Mouse (Mus musculus): ENCODE results near the gene Arid5a. TPM values are rescaled to one million over a fixed set of nuclear protein-coding genes. Genes with fewer than 3 reads are reported as not detected.

The Arid5a gene
- total RNA-seq (2023), result 100 to 1,000 TPM; 117 to 133 TPM

GRCm38 (mm10) chr1:36307495-36308280 is at the start of gene Arid5a:
TSS of gene Arid5a (plus strand) at chr1:36307733.

DNA sequence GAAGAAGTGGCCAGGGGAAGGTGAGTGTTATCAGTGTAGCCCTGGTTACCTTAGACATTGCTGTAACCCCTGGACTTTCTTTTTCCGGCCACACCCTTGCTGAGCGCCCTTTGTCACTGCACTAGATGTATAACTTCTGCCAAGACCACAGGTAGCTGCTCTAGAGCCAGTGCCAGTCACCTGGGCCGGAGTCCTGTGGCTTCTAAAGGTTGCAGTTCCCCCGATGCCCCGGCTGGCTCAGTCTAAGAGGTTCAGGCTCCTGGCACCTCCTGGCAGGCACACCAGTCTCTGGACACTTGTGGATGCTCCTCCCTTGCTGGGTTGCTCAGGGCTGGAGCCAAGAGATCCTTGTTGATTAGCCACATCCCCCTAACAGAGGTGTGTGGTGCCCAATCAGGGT is 33.1 kb upstream of the Arid5a start, which contains the start of gene Neurl3:
TSS of gene Neurl3 (minus strand) at position 225 of the 400 bp plus-strand sequence.

GRCm38 (mm10) chr1:36368969-36369645 is 61.6 kb downstream of the Arid5a start, which contains the start of gene Kansl3:
TSS of gene Kansl3 (minus strand) at chr1:36369181.

GRCm38 (mm10) chr1:36371934-36372845 is 64.7 kb downstream of the Arid5a start, which contains the start of gene Fer1l5:
TSS of gene Fer1l5 (plus strand) at chr1:36372291.

Other genes with a start within 250 kb of the Arid5a start
- 100 to 1,000 TPM; 105 to 134 TPM for gene Hs6st1, start 239.3 kb upstream of the Arid5a start, total RNA-seq (2023)
- 10 to 100 TPM; 82.4 to 94.4 TPM for gene Uggt1, start 63.0 kb upstream of the Arid5a start, total RNA-seq (2023)
- gene Neurl3, start 33.1 kb upstream of the Arid5a start, total RNA-seq (2023), result 100 to 1,000 TPM; 240 to 311 TPM
- 10 to 100 TPM; 69.2 to 82.0 TPM for gene Kansl3, start 61.4 kb downstream of the Arid5a start, total RNA-seq (2023)
- not detected for gene Fer1l5, start 64.6 kb downstream of the Arid5a start, total RNA-seq (2023)
- gene Lman2l, start 137.5 kb downstream of the Arid5a start, total RNA-seq (2023), result 10 to 100 TPM; 37.5 to 39.6 TPM
- gene Cnnm4, start 163.9 kb downstream of the Arid5a start, total RNA-seq (2023), result 10 to 100 TPM; 38.2 to 39.4 TPM
- 10 to 100 TPM; 24.4 to 33.4 TPM for gene Cnnm3, start 204.1 kb downstream of the Arid5a start, total RNA-seq (2023)
- gene Ankrd23, start 229.2 kb downstream of the Arid5a start, total RNA-seq (2023), result 1 to 10 TPM; 8.9 to 9.2 TPM
- gene Gm42417, start 231.7 kb downstream of the Arid5a start, total RNA-seq (2023), result not detected
- 10 to 100 TPM in 1 of 2 experiments, 1 to 10 TPM in 1; 9.2 to 13.0 TPM for gene Ankrd39, start 239.7 kb downstream of the Arid5a start, total RNA-seq (2023)

All from monocyte, adult 59 days (primary cell).